ENCODE assay signal across 9 mouse cellular contexts in genomic region chr8:122283356-122284202, GRCm38 (mm10). TPM values are rescaled to one million over a fixed set of nuclear protein-coding genes. Genes with fewer than 3 reads are reported as not detected.
DNase-seq lines count a peak whose midpoint lies in the region; ATAC-seq and TF ChIP-seq lines count a peak whose summit lies in the region.
"Had no signal": no experiment of that assay in that cellular context is flagged by ENCODE, and none has a peak within 500 bp of the region (broad histone marks: within the 10 kb centered on the region; RNA-seq: fewer than 3 reads in every experiment).

No protein-coding gene starts in this region.

- H3ac ChIP-seq in myocyte (ENCODE audit: control insufficient read depth, insufficient read length) = peak overlapping the region; percentile 44

- H3K36me3 ChIP-seq in kidney, adult 2 months (ENCODE audit: control insufficient read depth, insufficient read depth, low read length) = no peaks in the 10 kb centered on the region
- peaks cover 5% of the 10 kb centered on the region; the same call in 1 of the 2 replicates for H3K36me3 ChIP-seq in liver, embryonic 11.5 days (ENCODE audit: control insufficient read depth, insufficient read depth, low read length)
- no peaks in the 10 kb centered on the region for H3K36me3 ChIP-seq in myocyte (ENCODE audit: control insufficient read depth, insufficient read depth)

- DNase-seq in cerebellum, adult 9-11 months = peak; percentile 65
- no peak for DNase-seq in cerebellum, postnatal 36 days
- DNase-seq in embryo, embryonic 10.5 days (ENCODE audit: low spot score) = peak; percentile 70
- DNase-seq in heart, adult 8-10 months (ENCODE audit: low spot score) = peak; percentile 84
- peak; percentile 86 for DNase-seq in kidney, adult 2 months
- DNase-seq in liver, embryonic 11.5 days (ENCODE audit: low spot score) = peak; percentile 67
- DNase-seq in thymus, postnatal 0 days (ENCODE audit: low spot score) = peak; percentile 50

- peak overlapping the region; percentile 99 for H3K9ac ChIP-seq in liver, embryonic 11.5 days (ENCODE audit: low read depth, low read length)

- peak overlapping the region; percentile 51 for H3K4me3 ChIP-seq in kidney, adult 2 months (ENCODE audit: insufficient read depth, low read depth, low read length)
- peak overlapping the region; percentile 99 for H3K4me3 ChIP-seq in liver, embryonic 11.5 days (ENCODE audit: low read depth, low read length)
- peak overlapping the region; percentile 38 for H3K4me3 ChIP-seq in myocyte

- no peaks in the 10 kb centered on the region for H3K9me3 ChIP-seq in liver, embryonic 11.5 days (ENCODE audit: control insufficient read depth, low read length)

- no peak for TF ChIP-seq CTCF in kidney, adult 2 months (conservative IDR thresholded peaks at IDR 0.05; ENCODE audit: insufficient read depth, insufficient read length, low read depth, low read length)

- H3K4me2 ChIP-seq in liver, embryonic 11.5 days = peak overlapping the region; percentile 97
- peak overlapping the region; percentile 98 for H3K4me2 ChIP-seq in myocyte (ENCODE audit: low read depth)

- 1% methylated on average over 37 of the region's 37 CpGs for WGBS in kidney, adult 2 months
- under 1% methylated on average over 37 of the region's 37 CpGs for WGBS in liver, embryonic 11.5 days

- no peak for ATAC-seq in liver, embryonic 11.5 days (replicated peaks; ENCODE audit: low FRiP score)
- ATAC-seq: Patski had no signal

- TF ChIP-seq POLR2A in kidney, adult 2 months (IDR thresholded peaks at IDR 0.05; ENCODE audit: low read depth, low read length) = no peak
- TF ChIP-seq POLR2A in myocyte (IDR thresholded peaks at IDR 0.05; ENCODE audit: insufficient read length, low read depth) = no peak

- H3K4me1 ChIP-seq in kidney, adult 2 months (ENCODE audit: control insufficient read depth, insufficient read depth, low read length) = peaks cover 8% of the 10 kb centered on the region; the same call in 1 of the 2 replicates
- H3K4me1 ChIP-seq in liver, embryonic 11.5 days (replicated peaks; ENCODE audit: control insufficient read depth, insufficient read depth, low read length) = peaks cover 54% of the 10 kb centered on the region

- peaks cover 11% of the 10 kb centered on the region for H3K79me2 ChIP-seq in myocyte (ENCODE audit: control insufficient read depth, insufficient read depth)

- H3K27ac ChIP-seq in kidney, adult 2 months (ENCODE audit: insufficient read depth, low read depth, low read length) = peak overlapping the region; percentile 58
- H3K27ac ChIP-seq in liver, embryonic 11.5 days (ENCODE audit: low read depth, low read length) = peak overlapping the region; percentile 99

- no peaks in the 10 kb centered on the region for H3K27me3 ChIP-seq in kidney, adult 2 months (replicated peaks; ENCODE audit: control insufficient read depth, insufficient read depth, low read length)
- no peaks in the 10 kb centered on the region for H3K27me3 ChIP-seq in liver, embryonic 11.5 days (replicated peaks; ENCODE audit: control insufficient read depth, insufficient read depth, low read length)
- no peaks in the 10 kb centered on the region for H3K27me3 ChIP-seq in myocyte (ENCODE audit: control insufficient read depth, insufficient read depth, insufficient read length)
- H3K27me3 ChIP-seq: Patski had no signal

TF ChIP-seq in myocyte, 11 proteins besides CTCF, POLR2A, EP300 and RAD21:
- TF ChIP-seq MAX (IDR thresholded peaks at IDR 0.05; ENCODE audit: low read depth) (no peak), CEBPB (IDR thresholded peaks at IDR 0.05; ENCODE audit: insufficient read depth, poor library complexity, severe bottlenecking) (no peak), MYOD1 (IDR thresholded peaks at IDR 0.05; ENCODE audit: control insufficient read depth in 1 of 3, insufficient read length in 2 of 3, low read depth in 2 of 3) (no peak), TCF12 (IDR thresholded peaks at IDR 0.05; ENCODE audit: insufficient read depth, poor library complexity, severe bottlenecking) (no peak), REST (IDR thresholded peaks at IDR 0.05; ENCODE audit: insufficient read depth, insufficient read length) (no peak), MYOG (IDR thresholded peaks at IDR 0.05; ENCODE audit: control insufficient read depth in 1 of 3, insufficient read depth in 1 of 3, insufficient read length in 2 of 3, low read depth in 2 of 3) (no peak), POLR2AphosphoS2 (IDR thresholded peaks at IDR 0.05; ENCODE audit: insufficient read length, low read depth) (no peak), TCF3 (IDR thresholded peaks at IDR 0.05; ENCODE audit: insufficient read length, low read depth) (no peak), E2F4 (IDR thresholded peaks at IDR 0.05; ENCODE audit: insufficient read depth) (no peak), USF1 (IDR thresholded peaks at IDR 0.05; ENCODE audit: low read depth) (no peak), SRF (IDR thresholded peaks at IDR 0.05; ENCODE audit: control insufficient read depth, insufficient read length, low read depth) (no peak)

RNA-seq across cellular contexts. Expression of gene Zfpm1, which starts 1.6 kb away (rescaled TPM):
- 10 to 100 TPM; 18.1 to 23.2 (median 21.3) TPM for total RNA-seq in heart, adult 8-10 months (2022)
- polyA plus RNA-seq in kidney, adult 2 months (2012; rRNA removed) = 9.7 and 11.8 TPM in 2 replicates
- 22.7 and 26.5 TPM in 2 replicates for polyA plus RNA-seq in liver, embryonic 11.5 days (2014; fragmentation: Nextera tagmentation; extraction: Ambion mirVana)
- 22.6 TPM for polyA plus RNA-seq in myocyte (2012; fragmentation: generic; extraction: Trizol)
- 3.9 and 5.4 TPM in 2 replicates for polyA plus RNA-seq in thymus, postnatal 0 days (2015; fragmentation: Nextera tagmentation; extraction: Ambion mirVana)

Comparison
In these comparisons a context has a peak if more than half of its experiments do, and no peak if none do; other contexts are left out.
1. DNase-seq: peak in cerebellum, adult 9-11 months (single experiment), embryo, embryonic 10.5 days (single experiment), heart, adult 8-10 months (single experiment), kidney, adult 2 months (single experiment), liver, embryonic 11.5 days (single experiment) and thymus, postnatal 0 days (single experiment); none in cerebellum, postnatal 36 days (0 of 2).
2. H3K4me3 ChIP-seq: peak in every context shown above with its lines; median percentile 99 in liver, embryonic 11.5 days; 51 in kidney, adult 2 months; 38 in myocyte.